Mouse (Mus musculus): ENCODE measurements around the gene Prr27.

Gene Prr27

DNA sequence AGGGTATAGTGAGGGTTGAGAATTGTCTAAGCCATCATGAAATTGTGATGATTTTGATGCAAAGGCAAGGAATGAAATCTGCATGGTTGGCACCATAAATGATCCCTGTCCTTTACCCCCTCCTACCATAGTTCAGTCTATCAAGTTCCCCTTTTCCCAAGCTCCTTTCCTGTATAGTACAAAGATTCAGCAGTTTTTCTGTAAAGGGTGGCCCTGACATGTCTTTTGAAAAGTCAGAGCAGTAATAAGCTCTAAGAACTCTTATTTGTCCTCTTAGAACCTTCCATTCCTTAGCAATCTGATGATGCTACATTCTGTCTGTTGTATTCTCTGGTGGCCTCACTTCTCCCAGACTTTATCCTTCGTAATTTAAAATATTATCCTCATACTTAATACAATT lies at the start of gene Prr27:
Gene Prr27, plus strand, starts transcription at position 301 of the 400 bp plus-strand sequence.
- no peak for DNase-seq (ENCODE audit: low spot score)

DNA sequence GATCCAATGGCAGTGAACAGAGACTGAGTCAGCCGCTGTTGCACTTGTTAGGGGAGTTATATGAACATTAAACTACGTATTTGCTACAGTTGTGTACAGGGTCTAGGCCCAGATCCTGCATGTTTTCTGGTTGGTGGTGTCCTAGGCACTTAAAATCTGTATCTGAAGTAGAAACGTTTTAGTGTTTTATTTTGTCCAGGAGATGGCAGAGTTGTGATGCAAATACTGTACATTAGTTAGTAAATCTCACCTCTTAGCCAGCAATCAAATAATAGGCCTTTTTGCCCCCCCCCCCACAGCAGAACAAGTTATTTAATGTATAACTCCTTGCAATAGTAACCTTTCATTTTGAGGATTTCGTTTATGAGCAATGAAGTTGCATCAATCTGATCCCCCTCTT lies 42.8 kb upstream of the Prr27 start:
- no peak for DNase-seq (ENCODE audit: low spot score)

DNA sequence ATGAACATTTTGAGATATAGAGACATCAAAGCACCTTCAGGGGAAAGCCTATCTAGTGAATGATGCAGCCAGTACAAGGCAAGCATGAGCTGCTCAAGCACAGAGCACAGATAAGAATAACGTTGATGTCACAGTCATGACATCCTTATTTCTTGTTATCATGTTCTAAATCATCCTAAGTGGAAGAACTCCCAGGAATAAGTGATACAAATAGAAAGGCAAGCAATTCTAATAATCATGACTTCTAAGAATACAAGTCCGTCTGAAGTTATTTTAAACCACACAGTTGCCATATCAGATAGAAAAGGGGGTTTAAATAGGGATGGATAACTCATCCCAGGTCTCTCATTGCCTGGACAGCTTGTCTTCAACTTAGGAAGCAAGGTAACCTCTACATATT lies 17.7 kb upstream of the Prr27 start, which contains the start of gene Csn1s2b:
Gene Csn1s2b, plus strand, starts transcription at position 301 of the 400 bp plus-strand sequence.
- DNase-seq (ENCODE audit: low spot score): no peak

DNA sequence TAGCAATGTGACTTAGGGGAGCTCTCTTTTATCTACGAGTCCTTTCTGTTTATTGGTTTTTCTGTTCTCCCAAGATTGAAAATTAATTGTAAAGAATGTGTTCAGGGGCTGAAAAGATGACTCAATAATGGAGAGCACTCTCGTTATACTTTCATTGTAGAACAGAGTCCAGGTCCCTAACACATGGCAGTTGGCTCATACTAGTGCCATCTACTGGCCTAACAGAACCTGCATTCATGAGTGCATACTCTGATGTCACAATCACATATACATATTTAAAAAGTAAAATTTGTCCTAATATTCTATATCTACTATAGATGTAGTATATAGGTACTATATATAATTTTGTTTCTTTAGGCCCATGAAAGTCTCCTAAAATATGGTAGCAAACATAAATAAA lies 16.2 kb upstream of the Prr27 start:
- no peak for DNase-seq (ENCODE audit: low spot score)

DNA sequence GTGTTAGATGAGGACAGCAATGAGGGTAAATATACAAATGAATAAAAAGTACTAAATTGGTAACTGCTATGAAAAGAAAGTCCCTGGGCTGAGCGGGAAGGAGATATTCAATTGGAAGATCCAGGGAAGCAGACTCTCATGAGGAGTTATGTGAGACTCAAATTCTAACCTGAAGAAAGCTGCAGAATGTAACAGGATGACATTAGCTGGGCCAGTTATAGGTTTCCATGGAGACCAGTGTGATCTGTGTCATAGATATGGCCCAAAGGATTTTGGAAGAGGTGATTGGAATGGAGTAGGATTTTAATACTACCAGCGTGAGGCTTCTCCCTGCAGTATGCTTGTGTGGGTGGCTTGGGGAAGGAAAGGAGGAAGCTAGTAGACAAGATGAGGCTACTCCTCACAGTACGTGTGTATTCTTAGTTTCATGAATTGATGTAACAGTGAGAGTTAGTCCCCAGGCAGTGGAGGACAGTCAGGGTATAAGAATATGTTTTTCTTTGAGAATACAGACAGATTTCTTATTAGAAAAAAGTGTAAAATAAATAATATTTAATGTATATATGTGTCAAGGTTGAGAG lies 29.7 kb downstream of the Prr27 start:
- no peak for DNase-seq (ENCODE audit: low spot score)

DNA sequence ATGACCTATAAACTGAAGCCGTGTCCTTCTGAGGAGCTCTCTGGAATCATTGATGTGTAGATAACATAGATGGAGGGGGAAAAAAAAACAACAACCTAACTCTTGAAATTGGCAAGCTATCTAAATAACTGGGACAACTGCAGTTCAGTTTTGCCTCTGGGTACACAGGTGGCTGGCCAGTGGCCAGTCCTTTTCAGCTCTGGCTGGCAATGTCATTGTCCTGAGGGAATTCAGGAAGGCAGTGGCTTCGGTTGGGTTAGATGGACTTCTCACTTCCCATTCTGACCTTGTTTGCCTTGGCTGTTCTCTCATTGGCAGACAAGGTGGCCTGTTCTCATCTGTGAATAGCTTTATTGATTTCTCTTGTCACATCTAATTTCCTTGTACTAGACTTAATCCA lies 44.6 kb downstream of the Prr27 start:
- DNase-seq (ENCODE audit: low spot score): no peak

DNA sequence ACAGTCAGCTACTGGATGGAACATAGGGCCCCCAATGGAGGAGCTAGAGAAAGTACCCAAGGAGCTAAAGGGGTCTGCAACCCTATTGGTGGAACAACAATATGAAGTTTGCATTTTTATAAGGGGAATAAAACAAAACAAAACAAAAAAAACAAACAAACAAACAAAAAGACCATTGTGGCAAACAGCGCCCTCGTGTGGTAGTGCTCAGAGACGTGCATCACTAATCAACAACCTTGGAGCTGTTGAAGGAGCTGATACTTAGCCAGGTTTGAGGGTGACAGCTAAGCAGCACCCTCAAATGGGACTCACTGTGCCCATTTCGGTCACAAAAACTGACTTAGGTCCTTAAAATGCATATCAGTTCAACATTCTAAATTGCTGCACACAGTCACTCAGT lies 45.9 kb downstream of the Prr27 start:
- no peak for DNase-seq (ENCODE audit: low spot score)

DNA sequence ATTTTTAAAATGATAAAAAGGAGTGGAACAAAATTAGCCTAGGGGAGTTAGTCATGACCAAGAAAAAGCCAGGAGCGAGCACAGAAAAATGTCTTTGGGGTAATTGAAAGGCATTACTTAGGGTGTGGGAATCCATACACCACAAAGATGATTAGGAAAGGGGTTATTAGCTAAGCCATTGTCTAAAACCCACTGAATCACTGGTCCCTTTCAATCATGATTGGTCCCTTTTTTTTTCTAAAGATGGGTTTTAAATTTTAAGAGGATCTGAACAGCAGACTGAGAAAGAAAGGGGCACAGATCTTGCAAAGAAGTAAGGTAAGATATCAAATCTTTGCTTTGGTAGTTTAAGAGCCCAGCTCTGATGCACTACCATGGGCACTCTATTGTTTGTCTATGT lies 59.2 kb downstream of the Prr27 start, which contains the start of gene Odam:
Gene Odam, plus strand, starts transcription at position 301 of the 400 bp plus-strand sequence.
- no peak for DNase-seq (ENCODE audit: low spot score)
